Mouse (Mus musculus) hindbrain, postnatal 0 days (tissue): Measurements from ENCODE around the gene Arsa. TPM values are rescaled to one million over a fixed set of nuclear protein-coding genes. Genes with fewer than 3 reads are reported as not detected.

Source experiments
- ATAC-seq: fragments of 200-750 bp; cut with Nextera tagmentation; 2 replicates; pipeline ENCODE4 v1.8.0; 2017; ENCODE audit warnings: mild to moderate bottlenecking, moderate TSS enrichment, moderate library complexity
- DNase-seq: peaks from one replicate; pipeline ENCODE4 v3.0.0-alpha.2; 2015; ENCODE audit warnings: low spot score
- H3K27ac ChIP-seq: fragments of 300-500 bp; sonication (generic); 2 replicates; pipeline ENCODE4 v1.5.1; 2014; ENCODE audit warnings: mild to moderate bottlenecking
- H3K27me3 ChIP-seq: fragments of 300-500 bp; sonication (generic); 2 replicates; pipeline ENCODE4 v1.6.1; 2014; ENCODE audit warnings: low read length, mixed read lengths; ENCODE audit not compliant: insufficient read depth
- H3K36me3 ChIP-seq: fragments of 300-500 bp; sonication (generic); 2 replicates; pipeline ENCODE4 v1.6.1; 2014; ENCODE audit warnings: low read length, mixed read lengths; ENCODE audit not compliant: insufficient read depth
- H3K4me1 ChIP-seq: fragments of 300-500 bp; sonication (generic); 2 replicates; pipeline ENCODE4 v1.6.1; 2014; ENCODE audit warnings: antibody characterized with exemption, low read length, mixed read lengths; ENCODE audit not compliant: insufficient read depth
- H3K4me2 ChIP-seq: fragments of 300-500 bp; sonication (generic); 2 replicates; pipeline ENCODE4 v1.6.1; 2014; ENCODE audit warnings: low read depth, mild to moderate bottlenecking, low read length, moderate library complexity, mixed read lengths
- H3K4me3 ChIP-seq: fragments of 300-500 bp; sonication (generic); 2 replicates; pipeline ENCODE4 v1.5.1; 2014; ENCODE audit warnings: low read length
- H3K9ac ChIP-seq: fragments of 300-500 bp; sonication (generic); replicated peaks from 2 replicates; pipeline ENCODE4 v1.6.1; 2014; ENCODE audit warnings: mild to moderate bottlenecking, low read length, moderate library complexity, mixed read lengths
- H3K9me3 ChIP-seq: fragments of 300-500 bp; sonication (generic); 2 replicates; pipeline ENCODE4 v1.6.1; 2016; ENCODE audit warnings: low read length, mixed read lengths
- CTCF ChIP-seq: IDR thresholded peaks from 2 replicates; pipeline ENCODE4 v1.5.1; 2016; ENCODE audit warnings: antibody characterized with exemption, control low read depth, low read depth
- WGBS: fragments of 180-500 bp; shearing (Covaris S2); extraction: QIAGEN DNeasy Blood & Tissue Kit; methylation state at CpG from one replicate; pipeline ENCODE4 v1.1.7; 2014; 5-methylcytosine and 5-hydroxymethylcytosine counted together
- polyA plus RNA-seq: library from polyadenylated mRNA; unstranded; fragments of >200 nt; fragmentation: Nextera tagmentation; extraction: Ambion mirVana; gene quantifications from 2 replicates; pipeline ENCODE4 v1.2.1, GENCODE M21; 2015
- total RNA-seq: library from RNA; depleted of rRNA; stranded (reverse); fragments of >200 nt; gene quantifications from 2 replicates; pipeline ENCODE4 v1.2.3, GENCODE M21; 2014

Arsa gene
- total and polyA plus RNA-seq, 2 experiments from 2014 or later: 28.9 to 35.8 TPM

GRCm38 (mm10) chr15:89496841-89497240, 19.6 kb upstream of the Arsa start:
- WGBS: 31% methylated on average over 2 of the region's 2 CpGs
- Histone ChIP-seq H3K4me1 (peaks cover 5% of the 10 kb centered on the region; the same call in 1 of the 2 replicates), H3K27ac (no peak overlapping the region), H3K27me3 (no peaks in the 10 kb centered on the region), H3K36me3 (no peaks in the 10 kb centered on the region), H3K9me3 (no peaks in the 10 kb centered on the region), H3K9ac (no peak overlapping the region), H3K4me2 (no peak overlapping the region), H3K4me3 (no peak overlapping the region)
- no peak for ATAC-seq
- no peak for DNase-seq
- TF ChIP-seq CTCF: no peak

- DNase-seq: peak; percentile 27
- Histone ChIP-seq H3K4me3 (no peak overlapping the region), H3K4me2 (no peak overlapping the region), H3K4me1 (peaks cover 5% of the 10 kb centered on the region; the same call in 1 of the 2 replicates), H3K27me3 (no peaks in the 10 kb centered on the region), H3K27ac (no peak overlapping the region), H3K36me3 (no peaks in the 10 kb centered on the region), H3K9ac (no peak overlapping the region), H3K9me3 (no peaks in the 10 kb centered on the region)
- TF ChIP-seq CTCF: no peak
- no peak for ATAC-seq
- 8% methylated on average over 4 of the region's 4 CpGs for WGBS
Observed at GRCm38 (mm10) chr15:89496131-89496530, 18.9 kb upstream of the Arsa start.

DNA sequence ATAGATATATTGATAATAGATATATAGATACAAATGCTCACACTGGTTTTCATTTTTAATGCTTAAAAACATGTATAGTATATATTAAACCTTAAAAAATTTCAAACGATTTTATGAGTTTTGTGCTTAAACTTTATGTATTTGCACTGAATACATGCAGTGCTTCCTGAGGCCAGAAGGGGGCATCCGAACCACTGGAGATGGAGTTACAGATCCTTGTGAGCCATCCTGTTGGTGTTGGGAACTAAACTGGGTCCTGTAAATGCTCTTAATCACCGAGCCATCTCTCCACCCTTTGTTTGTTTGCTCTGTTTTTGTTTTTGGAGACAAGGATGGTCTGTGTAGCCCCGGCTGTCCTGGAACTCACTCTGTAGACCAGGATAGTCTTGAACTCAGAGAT, 17.7 kb upstream of the Arsa start:
- Histone ChIP-seq H3K27me3 (no peaks in the 10 kb centered on the region), H3K4me3 (no peak overlapping the region), H3K4me1 (0 out of 2 replicates have a peak, but pooled peaks cover 5% of the 10 kb centered on the region), H3K4me2 (no peak overlapping the region), H3K27ac (no peak overlapping the region), H3K9me3 (no peaks in the 10 kb centered on the region), H3K9ac (no peak overlapping the region), H3K36me3 (no peaks in the 10 kb centered on the region)
- no peak for DNase-seq
- TF ChIP-seq CTCF: peak; percentile 53
- WGBS: 87% methylated on average over 4 of the region's 4 CpGs
- no peak for ATAC-seq

DNA sequence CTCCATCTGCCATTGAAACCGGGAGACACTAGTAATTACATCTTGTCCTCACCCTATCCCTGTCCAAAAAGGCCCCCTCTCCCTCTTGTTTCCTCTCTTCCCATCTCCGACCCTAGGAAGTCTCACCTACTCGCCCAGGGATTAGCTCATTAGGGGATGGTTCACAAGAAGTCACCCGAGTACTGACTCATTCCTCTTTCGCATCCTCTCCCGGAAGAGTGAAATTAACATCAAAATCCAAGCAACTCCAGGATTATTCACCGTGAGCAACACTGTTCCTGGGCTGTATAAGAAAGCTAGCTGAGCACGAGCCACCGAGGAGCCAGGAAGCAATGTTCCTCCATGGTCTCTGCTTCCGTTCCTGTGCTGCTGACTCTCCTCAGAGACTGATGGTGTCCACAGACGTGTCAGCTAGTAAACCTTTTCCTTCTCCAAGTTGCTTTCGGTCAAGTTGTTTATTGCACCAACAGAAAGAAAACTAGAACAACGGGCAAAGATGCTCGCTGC, 11.4 kb upstream of the Arsa start:
- WGBS: 63% methylated on average over 14 of the region's 14 CpGs
- TF ChIP-seq CTCF: no peak
- no peaks in the 10 kb centered on the region for H3K27me3 ChIP-seq
- H3K4me3 ChIP-seq: no peak overlapping the region
- H3K4me1 ChIP-seq: no peaks in the 10 kb centered on the region
- no peak for ATAC-seq
- no peak for DNase-seq
- no peaks in the 10 kb centered on the region for H3K9me3 ChIP-seq
- no peak overlapping the region for H3K9ac ChIP-seq
- no peak overlapping the region for H3K4me2 ChIP-seq
- no peak overlapping the region for H3K27ac ChIP-seq
- H3K36me3 ChIP-seq: no peaks in the 10 kb centered on the region

- Histone ChIP-seq H3K9me3 (no peaks in the 10 kb centered on the region), H3K4me2 (no peak overlapping the region), H3K27me3 (no peaks in the 10 kb centered on the region), H3K27ac (no peak overlapping the region), H3K9ac (no peak overlapping the region), H3K4me1 (no peaks in the 10 kb centered on the region), H3K4me3 (no peak overlapping the region), H3K36me3 (no peaks in the 10 kb centered on the region)
- DNase-seq: no peak
- 84% methylated on average over 12 of the region's 12 CpGs for WGBS
- TF ChIP-seq CTCF: no peak
- no peak for ATAC-seq
Observed at GRCm38 (mm10) chr15:89488182-89488581, 11.0 kb upstream of the Arsa start.

DNA sequence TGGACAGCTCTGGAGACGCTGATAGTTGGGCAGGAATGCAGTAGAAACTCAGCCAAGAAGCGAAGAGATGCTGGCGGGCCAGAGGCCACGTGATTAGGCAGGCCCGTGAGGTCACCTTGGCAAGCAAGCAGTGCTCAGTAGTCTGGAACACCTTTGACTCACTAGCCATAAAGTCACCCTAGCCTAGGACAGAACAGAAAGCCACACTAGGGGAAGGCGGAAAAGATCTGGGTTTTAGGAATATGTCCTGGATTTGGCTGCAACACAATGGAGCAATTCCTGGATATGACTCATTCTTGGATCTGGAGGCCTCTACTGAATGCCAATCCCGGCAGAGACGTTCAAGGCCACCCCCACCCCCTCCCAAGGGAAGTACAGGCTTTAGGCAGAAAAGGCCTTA, 3.4 kb upstream of the Arsa start:
- 74% methylated on average over 8 of the region's 8 CpGs for WGBS
- Histone ChIP-seq H3K27ac (no peak overlapping the region), H3K36me3 (no peaks in the 10 kb centered on the region), H3K9ac (no peak overlapping the region), H3K27me3 (no peaks in the 10 kb centered on the region), H3K4me2 (no peak overlapping the region), H3K4me1 (peaks cover under 1% of the 10 kb centered on the region), H3K4me3 (no peak overlapping the region), H3K9me3 (no peaks in the 10 kb centered on the region)
- no peak for TF ChIP-seq CTCF
- no peak for DNase-seq
- ATAC-seq: no peak

DNA sequence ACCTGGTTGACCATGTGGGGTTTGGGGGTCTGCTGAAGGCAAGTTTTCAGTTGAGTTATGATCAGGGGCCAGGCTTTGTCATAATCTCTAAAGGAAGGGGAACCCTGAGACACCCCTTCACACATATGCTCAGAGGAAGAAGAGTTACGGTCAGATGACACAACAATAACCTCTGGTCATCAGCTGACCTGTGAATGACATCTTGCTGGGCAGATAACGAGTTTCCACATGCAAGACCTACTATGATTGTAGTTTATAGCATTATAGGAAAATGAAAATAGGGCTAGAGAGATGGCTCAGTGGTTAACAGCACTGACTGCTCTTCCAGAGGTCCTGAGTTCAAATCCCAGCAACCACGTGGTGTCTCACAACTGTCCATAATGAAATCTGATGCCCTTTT, 1.4 kb upstream of the Arsa start:
- Histone ChIP-seq H3K9me3 (no peaks in the 10 kb centered on the region), H3K27ac (no peak overlapping the region), H3K4me1 (peaks cover 7% of the 10 kb centered on the region), H3K27me3 (no peaks in the 10 kb centered on the region), H3K4me3 (no peak overlapping the region), H3K36me3 (no peaks in the 10 kb centered on the region), H3K4me2 (no peak overlapping the region), H3K9ac (no peak overlapping the region)
- ATAC-seq: no peak
- 83% methylated on average over 3 of the region's 3 CpGs for WGBS
- TF ChIP-seq CTCF: no peak
- DNase-seq: no peak
